ENCODE assay signal across 15 mouse cellular contexts in the genomic region with DNA sequence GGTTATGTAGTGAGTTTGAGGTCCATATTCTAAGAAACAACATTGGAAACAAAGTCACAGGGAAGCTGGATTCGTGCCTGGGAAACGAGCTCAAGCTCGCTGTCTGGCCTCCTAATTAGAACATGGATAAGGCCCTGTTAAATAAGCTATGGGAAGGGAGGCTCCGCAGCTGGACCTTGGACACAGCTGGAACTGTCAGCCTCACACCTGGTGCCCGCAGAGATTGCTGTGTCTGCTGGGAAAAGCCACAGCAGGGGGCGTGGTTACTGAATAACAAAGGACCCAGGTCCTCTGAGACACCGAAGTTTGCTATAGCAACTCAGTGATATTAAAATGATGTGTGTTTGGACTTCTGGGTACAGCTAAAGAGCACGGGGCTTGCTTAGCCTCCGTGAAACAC. TPM values are rescaled to one million over a fixed set of nuclear protein-coding genes. Genes with fewer than 3 reads are reported as not detected.
DNase-seq lines count a peak whose midpoint lies in the region; ATAC-seq and TF ChIP-seq lines count a peak whose summit lies in the region.
"Had no signal": no experiment of that assay in that cellular context is flagged by ENCODE, and none has a peak within 500 bp of the region (broad histone marks: within the 10 kb centered on the region; RNA-seq: fewer than 3 reads in every experiment).

No protein-coding gene starts in this region.

- peak; percentile 62; the same call in 1 of the 2 replicates for TF ChIP-seq EP300 in ES-Bruce4 (IDR thresholded peaks at IDR 0.05; ENCODE audit: insufficient read depth, low read depth, low read length)

- peak; percentile 81 for ATAC-seq in intestine, embryonic 16.5 days
- no peak for ATAC-seq in CD4-positive, CD25-positive, alpha-beta regulatory T cell, adult 4 months
- ATAC-seq in liver, embryonic 12.5 days: no peak
- ATAC-seq: forebrain, embryonic 13.5 days had no signal

- H3K36me3 ChIP-seq in ES-Bruce4 (ENCODE audit: control insufficient read depth, insufficient read depth, low read length, poor library complexity, severe bottlenecking) (no peaks in the 10 kb centered on the region), ES-E14 (ENCODE audit: control insufficient read depth, insufficient read depth, low read length, poor library complexity, severe bottlenecking) (no peaks in the 10 kb centered on the region)
- H3K36me3 ChIP-seq in intestine, embryonic 16.5 days (ENCODE audit: control insufficient read depth, insufficient read depth, low read length): no peaks in the 10 kb centered on the region
- no peaks in the 10 kb centered on the region for H3K36me3 ChIP-seq in liver, embryonic 12.5 days
- H3K36me3 ChIP-seq: lung, embryonic 15.5 days had no signal

- H3K4me2 ChIP-seq in intestine, embryonic 16.5 days (ENCODE audit: low read depth, low read length): no peak overlapping the region
- no peak overlapping the region for H3K4me2 ChIP-seq in liver, embryonic 12.5 days
- H3K4me2 ChIP-seq: forebrain, embryonic 13.5 days; lung, embryonic 15.5 days had no signal

- H3K4me1 ChIP-seq in ES-Bruce4 (ENCODE audit: control insufficient read depth, insufficient read depth, low read length) (peaks cover 4% of the 10 kb centered on the region), ES-E14 (ENCODE audit: control insufficient read depth in 2 of 2, insufficient read depth in 2 of 2, low read length in 2 of 2, poor library complexity in 1 of 2) (peaks cover 3 to 16% of the 10 kb centered on the region in 2 experiments; a peak in 3 of 4 replicates)
- peaks cover 10% of the 10 kb centered on the region for H3K4me1 ChIP-seq in intestine, embryonic 16.5 days (ENCODE audit: control insufficient read depth, insufficient read depth, low read length)
- peaks cover 11% of the 10 kb centered on the region; the same call in 1 of the 2 replicates for H3K4me1 ChIP-seq in liver, embryonic 12.5 days

- no peak overlapping the region for H3K9ac ChIP-seq in ES-Bruce4 (ENCODE audit: low read depth, poor library complexity, severe bottlenecking)
- no peak overlapping the region for H3K9ac ChIP-seq in ES-E14 (ENCODE audit: insufficient read depth, low read depth, low read length, poor library complexity, severe bottlenecking)
- peak overlapping the region; percentile 7; the same call in 1 of the 2 replicates for H3K9ac ChIP-seq in intestine, embryonic 16.5 days (ENCODE audit: low read depth, low read length)
- H3K9ac ChIP-seq in liver, embryonic 12.5 days: no peak overlapping the region
- H3K9ac ChIP-seq: forebrain, embryonic 13.5 days; lung, embryonic 15.5 days had no signal

- in situ Hi-C loops in ES-E14 (cut with MboI; ENCODE audit: low sequenced_read_pairs in 2 of 2, unreplicated experiment in 2 of 2): no loop called here

- no peaks in the 10 kb centered on the region for H3K27me3 ChIP-seq in ES-Bruce4 (ENCODE audit: control insufficient read depth, insufficient read depth, low read length, poor library complexity, severe bottlenecking)
- no peaks in the 10 kb centered on the region for H3K27me3 ChIP-seq in intestine, embryonic 16.5 days (replicated peaks; ENCODE audit: control insufficient read depth, insufficient read depth, low read length)
- H3K27me3 ChIP-seq in liver, embryonic 12.5 days (replicated peaks): peaks cover 29% of the 10 kb centered on the region

- H3K4me3 ChIP-seq in ES-Bruce4 (ENCODE audit: low read depth, low read length) (no peak overlapping the region), ES-E14 (ENCODE audit: insufficient read depth in 1 of 2, low read depth in 1 of 2, low read length in 2 of 2, poor library complexity in 1 of 2, severe bottlenecking in 1 of 2) (no peak overlapping the region)
- no peak overlapping the region for H3K4me3 ChIP-seq in intestine, embryonic 16.5 days (ENCODE audit: low read length)
- H3K4me3 ChIP-seq in liver, embryonic 12.5 days: no peak overlapping the region
- H3K4me3 ChIP-seq: forebrain, embryonic 13.5 days; gastrocnemius, adult 2 months; left cerebral cortex, adult 2 months; lung, embryonic 15.5 days had no signal

- TF ChIP-seq POLR2A in ES-Bruce4 (IDR thresholded peaks at IDR 0.05; ENCODE audit: insufficient read depth, low read length): no peak

- H3K27ac ChIP-seq in ES-Bruce4 (ENCODE audit: insufficient read depth, low read length): no peak overlapping the region
- H3K27ac ChIP-seq in ES-E14 (ENCODE audit: insufficient read depth, low read depth, low read length, poor library complexity, severe bottlenecking): no peak overlapping the region
- peak overlapping the region; percentile 10; the same call in 1 of the 2 replicates for H3K27ac ChIP-seq in intestine, embryonic 16.5 days (ENCODE audit: low read length)
- no peak overlapping the region for H3K27ac ChIP-seq in liver, embryonic 12.5 days
- H3K27ac ChIP-seq: forebrain, embryonic 13.5 days; gastrocnemius, adult 2 months; left cerebral cortex, adult 2 months; lung, embryonic 15.5 days had no signal

- WGBS in intestine, embryonic 16.5 days: 11% methylated on average over 9 of the region's 9 CpGs
- 34% methylated on average over 9 of the region's 9 CpGs for WGBS in liver, embryonic 12.5 days (ENCODE audit: insufficient replicate concordance)

- no peak for TF ChIP-seq CTCF in ES-Bruce4 (IDR thresholded peaks at IDR 0.05; ENCODE audit: low read depth, low read length)

- H3K9me3 ChIP-seq in ES-Bruce4 (replicated peaks; ENCODE audit: control insufficient read depth, insufficient read depth, low read length, poor library complexity, severe bottlenecking) (no peaks in the 10 kb centered on the region), ES-E14 (ENCODE audit: control insufficient read depth, insufficient read depth, low read depth, low read length) (no peaks in the 10 kb centered on the region)
- peaks cover 3% of the 10 kb centered on the region for H3K9me3 ChIP-seq in intestine, embryonic 16.5 days (ENCODE audit: control insufficient read depth, low read length)
- peaks cover 3% of the 10 kb centered on the region for H3K9me3 ChIP-seq in liver, embryonic 12.5 days (replicated peaks)
- H3K9me3 ChIP-seq: lung, embryonic 15.5 days had no signal

- peak; percentile 32 for DNase-seq in kidney, postnatal 10 days
- no peak for DNase-seq in kidney, adult 11 months
- DNase-seq in ES-E14 (ENCODE audit: low read depth, low spot score): peak; percentile 55
- DNase-seq in adrenal gland, adult 18-20 months (ENCODE audit: low spot score in 2 of 2): no peak
- DNase-seq: adrenal gland, postnatal 10 days; cerebellum, postnatal 10 days; gastrocnemius, adult 2 months; heart, adult 18-20 months had no signal

TF ChIP-seq in ES-E14, 5 proteins besides CTCF, POLR2A, EP300 and RAD21:
- no peak for TF ChIP-seq MAFK (IDR thresholded peaks at IDR 0.05; ENCODE audit: insufficient read depth, low read depth, low read length)
- TF ChIP-seq CHD2 (IDR thresholded peaks at IDR 0.05; ENCODE audit: low read depth, low read length): no peak
- no peak for TF ChIP-seq ZNF384 (IDR thresholded peaks at IDR 0.05; ENCODE audit: low read depth, low read length)
- TF ChIP-seq HCFC1 (IDR thresholded peaks at IDR 0.05; ENCODE audit: borderline replicate concordance, insufficient read depth, low read length): no peak
- no peak for TF ChIP-seq ZC3H11A (IDR thresholded peaks at IDR 0.05; ENCODE audit: borderline replicate concordance, low read depth, low read length)

RNA-seq across cellular contexts. Expression of gene Uggt1, which starts 6.9 kb away (rescaled TPM):
- polyA plus RNA-seq in ES-Bruce4 (2011; ENCODE audit: insufficient read depth, insufficient read length, low read depth, missing spikeins): 76.7 and 77.5 TPM in 2 replicates
- 136 and 169 TPM in 2 replicates for total RNA-seq in ES-E14 (2012; rRNA removed)
- polyA plus RNA-seq in intestine, embryonic 16.5 days (2015; fragmentation: Nextera tagmentation; extraction: Ambion mirVana): 44.6 and 49.5 TPM in 2 replicates
- 10 to 100 TPM; 22.7 to 26.5 TPM for polyA plus RNA-seq in CD4-positive, CD25-positive, alpha-beta regulatory T cell, adult 4 months (2017; shearing (Covaris generic))
- 10 to 100 TPM; 37.4 to 46.4 TPM for total RNA-seq in adrenal gland, adult 18-20 months (2021)
- 28.5 and 29.0 TPM in 2 replicates for polyA plus RNA-seq in liver, embryonic 12.5 days (2016; fragmentation: Nextera tagmentation; extraction: Ambion mirVana)

RNA-seq across cellular contexts. Expression of gene Neurl3, which starts 23.1 kb away (rescaled TPM):
- polyA plus RNA-seq in ES-Bruce4 (2011; ENCODE audit: insufficient read depth, insufficient read length, low read depth, missing spikeins): not detected in 2 replicates
- total RNA-seq in ES-E14 (2012; rRNA removed): 0.18 and 0.26 TPM in 2 replicates
- 29.6 and 31.0 TPM in 2 replicates for polyA plus RNA-seq in intestine, embryonic 16.5 days (2015; fragmentation: Nextera tagmentation; extraction: Ambion mirVana)
- polyA plus RNA-seq in CD4-positive, CD25-positive, alpha-beta regulatory T cell, adult 4 months (2017; shearing (Covaris generic)): 100 to 1,000 TPM in 1 of 2 experiments, 10 to 100 TPM in 1; 62.4 to 137 TPM
- 10 to 100 TPM in 1 of 2 experiments, 1 to 10 TPM in 1; 4.7 to 12.9 TPM for total RNA-seq in adrenal gland, adult 18-20 months (2021)
- polyA plus RNA-seq in liver, embryonic 12.5 days (2016; fragmentation: Nextera tagmentation; extraction: Ambion mirVana): 3.4 and 3.7 TPM in 2 replicates

RNA-seq across cellular contexts. Expression of gene Arid5a, which starts 56.1 kb away (rescaled TPM):
- polyA plus RNA-seq in ES-Bruce4 (2011; ENCODE audit: insufficient read depth, insufficient read length, low read depth, missing spikeins): 3.5 and 4.1 TPM in 2 replicates
- 5.2 and 7.9 TPM in 2 replicates for total RNA-seq in ES-E14 (2012; rRNA removed)
- 4.1 and 4.8 TPM in 2 replicates for polyA plus RNA-seq in intestine, embryonic 16.5 days (2015; fragmentation: Nextera tagmentation; extraction: Ambion mirVana)
- polyA plus RNA-seq in CD4-positive, CD25-positive, alpha-beta regulatory T cell, adult 4 months (2017; shearing (Covaris generic)): 100 to 1,000 TPM in 1 of 2 experiments, 10 to 100 TPM in 1; 92.4 to 160 TPM
- 1 to 10 TPM; 6.3 to 7.9 TPM for total RNA-seq in adrenal gland, adult 18-20 months (2021)
- polyA plus RNA-seq in liver, embryonic 12.5 days (2016; fragmentation: Nextera tagmentation; extraction: Ambion mirVana): 2.3 and 3.4 TPM in 2 replicates

Comparison
In these comparisons a context has a peak if more than half of its experiments do, and no peak if none do; other contexts are left out.
1. DNase-seq: peak in kidney, postnatal 10 days (single experiment) and ES-E14 (single experiment); none in kidney, adult 11 months (single experiment) and adrenal gland, adult 18-20 months (0 of 2).
2. RNA of gene Arid5a, which starts 56.1 kb away (polyA plus RNA-seq): 92.4 to 160 TPM in CD4-positive, CD25-positive, alpha-beta regulatory T cell, adult 4 months; 4.1 to 4.8 TPM in intestine, embryonic 16.5 days, 3.5 to 4.1 TPM in ES-Bruce4 and 2.3 to 3.4 TPM in liver, embryonic 12.5 days; every median in the first group is over 10 times any median in the second.